In the genomic region with DNA sequence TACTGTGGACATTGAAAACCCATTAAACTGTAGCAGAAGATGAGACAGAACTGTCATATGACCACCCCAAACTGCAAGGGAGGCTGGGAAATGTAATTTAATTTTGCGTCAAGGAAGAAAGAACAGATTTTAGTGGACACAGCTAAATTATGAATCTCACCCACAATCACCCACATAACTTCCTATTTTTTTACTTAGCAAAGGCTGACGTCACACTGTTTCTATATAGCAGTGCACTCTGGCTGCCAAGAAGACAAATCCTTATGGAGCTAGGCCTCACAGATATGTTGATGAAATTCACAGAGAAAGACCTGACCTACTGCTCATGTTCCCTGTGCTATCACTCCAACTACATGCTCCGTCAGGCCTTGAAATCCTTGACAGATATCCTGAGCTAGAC, we compare ENCODE assay signal across 35 mouse cellular contexts.
"Had no signal": no experiment of that assay in that cellular context is flagged by ENCODE, and none has a peak within 500 bp of the region (broad histone marks: within the 10 kb centered on the region; RNA-seq: fewer than 3 reads in every experiment).

No protein-coding gene starts in this region.

- H3K9me3 ChIP-seq: heart, embryonic 10.5 days; heart, embryonic 12.5 days; heart, embryonic 13.5 days; heart, embryonic 15.5 days; hindbrain, embryonic 10.5 days; hindbrain, embryonic 12.5 days; hindbrain, embryonic 13.5 days; hindbrain, embryonic 15.5 days; intestine, embryonic 15.5 days; kidney, embryonic 15.5 days had no signal

- H3K4me2 ChIP-seq: heart, embryonic 11.5 days; heart, embryonic 12.5 days; heart, embryonic 13.5 days; heart, embryonic 15.5 days; hindbrain, embryonic 12.5 days; hindbrain, embryonic 13.5 days; hindbrain, embryonic 14.5 days; hindbrain, embryonic 15.5 days; intestine, embryonic 15.5 days; kidney, embryonic 15.5 days had no signal

- H3K4me3 ChIP-seq: heart, embryonic 10.5 days; heart, embryonic 12.5 days; heart, embryonic 13.5 days; heart, embryonic 15.5 days; hindbrain, embryonic 10.5 days; hindbrain, embryonic 12.5 days; hindbrain, embryonic 13.5 days; hindbrain, embryonic 15.5 days; intestine, embryonic 15.5 days; kidney, embryonic 15.5 days; layer of hippocampus, adult 2 months had no signal

- ATAC-seq: hindbrain, embryonic 16.5 days; hindbrain, postnatal 0 days; inflammation-experienced regulatory T-cells, adult 6 months; intestine, embryonic 15.5 days; intestine, embryonic 16.5 days; intestine, postnatal 0 days had no signal

- H3K4me1 ChIP-seq: heart, embryonic 10.5 days; heart, embryonic 12.5 days; heart, embryonic 13.5 days; heart, embryonic 15.5 days; hindbrain, embryonic 10.5 days; intestine, embryonic 15.5 days; kidney, embryonic 15.5 days had no signal

- H3K36me3 ChIP-seq: heart, embryonic 10.5 days; heart, embryonic 12.5 days; heart, embryonic 13.5 days; heart, embryonic 15.5 days; hindbrain, embryonic 10.5 days; hindbrain, embryonic 12.5 days; hindbrain, embryonic 13.5 days; hindbrain, embryonic 15.5 days; intestine, embryonic 15.5 days; kidney, embryonic 15.5 days had no signal

- DNase-seq: heart, postnatal 10 days; heart, postnatal 14 days; heart, postnatal 36 days; heart, postnatal 4 days; kidney, adult 11 months; kidney, adult 18-20 months; kidney, adult 2 months; kidney, adult 8-10 months; kidney, adult 9 months; kidney, postnatal 10 days; kidney, postnatal 14 days; kidney, postnatal 25 days; kidney, postnatal 36 days; kidney, postnatal 4 days; layer of hippocampus, adult 9-11 months; layer of hippocampus, postnatal 36 days had no signal

- H3K27ac ChIP-seq: heart, embryonic 10.5 days; heart, embryonic 13.5 days; heart, embryonic 15.5 days; hindbrain, embryonic 10.5 days; hindbrain, embryonic 12.5 days; hindbrain, embryonic 13.5 days; hindbrain, embryonic 14.5 days; hindbrain, embryonic 15.5 days; hindbrain, postnatal 0 days; intestine, embryonic 15.5 days; kidney, embryonic 15.5 days; kidney, postnatal 0 days; layer of hippocampus, adult 2 months had no signal

- H3K27me3 ChIP-seq: heart, embryonic 12.5 days; heart, embryonic 13.5 days; heart, embryonic 15.5 days; hindbrain, embryonic 12.5 days; hindbrain, embryonic 13.5 days; hindbrain, embryonic 15.5 days; intestine, embryonic 15.5 days; kidney, embryonic 15.5 days had no signal

- H3K9ac ChIP-seq: heart, embryonic 12.5 days; heart, embryonic 13.5 days; heart, embryonic 15.5 days; hindbrain, embryonic 12.5 days; hindbrain, embryonic 13.5 days; hindbrain, embryonic 14.5 days; hindbrain, embryonic 15.5 days; intestine, embryonic 15.5 days; kidney, embryonic 15.5 days had no signal
